Mouse (Mus musculus): ENCODE data around the gene Nhlh1. TPM values are rescaled to one million over a fixed set of nuclear protein-coding genes. Genes with fewer than 3 reads are reported as not detected.

The Nhlh1 gene
- polyA plus RNA-seq (2015; fragmentation: Illumina TruSeq; extraction: RNeasy Lipid Tissue Mini Kit (QIAGEN cat#74804); ENCODE audit: low read depth, low replicate concordance) = 0.42 TPM

DNA sequence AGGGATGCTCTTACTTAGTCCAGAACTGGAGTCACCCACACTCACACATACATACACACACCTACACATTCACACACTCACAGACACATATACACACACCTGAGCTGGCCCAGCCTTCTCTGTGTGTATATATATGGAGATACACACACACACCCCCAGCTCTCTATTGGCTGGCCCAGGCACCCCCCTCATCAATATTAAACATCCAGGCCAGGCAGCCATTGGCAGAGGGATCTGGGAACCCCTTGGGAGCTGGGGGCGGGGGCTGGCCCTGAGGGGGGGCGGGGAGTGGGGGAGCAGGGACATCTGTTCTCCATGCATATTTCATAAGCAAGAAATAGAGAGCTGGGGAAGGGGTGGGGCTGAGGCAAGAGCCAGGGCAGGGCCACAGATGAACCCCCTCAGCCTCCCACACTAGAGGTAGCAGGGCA lies at the start of gene Nhlh1:
TSS of gene Nhlh1 (minus strand) at position 83 of the 431 bp plus-strand sequence.

DNA sequence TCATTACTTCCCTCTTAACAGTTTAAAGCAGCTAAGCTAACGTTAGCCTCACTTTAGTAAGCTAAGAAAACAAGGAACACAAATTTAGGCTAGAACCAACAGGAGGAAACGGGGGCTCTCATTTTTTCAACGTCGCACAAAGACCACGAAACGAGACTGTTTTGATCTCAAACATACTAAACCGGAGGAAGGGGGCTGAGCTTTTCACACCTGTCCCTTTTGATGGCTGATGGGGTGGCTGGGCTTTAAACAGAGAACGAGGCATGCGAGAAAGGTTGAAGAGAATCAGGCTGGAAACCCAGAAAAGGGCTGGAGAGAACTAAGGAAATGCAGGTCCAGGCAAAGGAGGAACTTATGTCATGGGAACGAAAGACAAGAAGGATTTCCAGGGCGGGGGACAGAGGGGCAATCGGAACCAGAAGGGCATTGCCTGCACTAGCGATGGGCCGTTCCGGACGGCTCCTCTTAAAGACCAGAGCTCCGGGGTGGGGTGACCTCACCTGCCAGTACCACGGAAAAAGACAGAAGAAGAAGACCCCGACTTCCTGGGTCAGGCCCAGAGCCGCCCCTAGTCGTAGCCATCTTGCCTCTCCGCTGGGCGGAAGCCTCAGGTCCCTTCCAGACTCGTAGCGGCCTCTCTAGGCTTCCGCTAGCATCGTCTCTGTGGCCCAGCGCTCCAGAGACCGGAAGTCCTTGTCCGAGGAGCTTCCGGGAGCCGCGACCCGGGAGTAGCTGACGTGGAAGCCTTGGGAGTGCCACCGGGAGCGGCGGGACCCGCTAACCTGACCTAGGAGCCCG lies 24.9 kb upstream of the Nhlh1 start, which contains the start of the genes Copa and Ncstn:
TSS of gene Copa (plus strand) at position 429 of the 798 bp plus-strand sequence.
TSS of gene Ncstn (minus strand) at position 695 of the 798 bp plus-strand sequence.

DNA sequence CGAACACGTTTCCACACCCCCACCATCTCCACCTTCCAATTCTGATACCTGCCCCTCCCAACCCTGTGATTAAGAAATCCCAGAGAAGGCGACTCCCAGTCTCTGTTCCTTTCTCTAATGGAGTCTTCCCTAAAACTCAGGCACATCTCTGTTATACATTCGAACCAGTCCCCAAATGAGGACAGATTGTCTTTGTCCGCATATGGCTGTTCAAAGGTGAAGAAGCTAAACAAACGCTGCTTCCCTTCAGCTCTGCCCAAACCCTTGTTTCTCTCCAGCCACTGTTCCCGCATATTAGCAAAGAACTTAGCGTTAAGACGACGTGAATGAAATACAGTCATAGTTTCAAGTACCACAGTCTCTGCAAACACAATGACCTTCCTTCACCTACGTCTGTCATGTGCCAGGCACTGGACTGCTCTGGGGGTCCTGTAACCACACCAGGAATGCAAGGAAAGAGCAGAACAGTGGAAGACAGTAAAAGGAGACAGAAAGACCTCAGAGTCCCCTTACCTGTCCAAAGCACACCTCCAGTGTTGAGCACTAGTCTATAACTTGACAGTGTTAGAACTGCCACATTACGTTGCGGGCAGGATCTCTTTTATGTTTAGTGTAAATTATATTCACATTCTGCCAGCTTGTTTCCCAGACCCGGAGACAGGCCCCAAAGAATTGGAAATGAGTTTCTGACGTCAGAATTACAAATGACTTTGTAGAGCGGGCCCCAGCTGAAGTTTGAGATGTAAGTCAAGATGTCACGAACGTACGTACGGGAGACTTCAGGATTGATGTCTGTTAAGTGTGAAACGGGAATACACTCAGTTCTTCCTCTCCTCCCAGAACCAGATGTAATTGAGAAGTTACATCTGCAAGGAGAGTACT lies 28.7 kb downstream of the Nhlh1 start, which contains the start of gene Vangl2:
TSS of gene Vangl2 (minus strand) at position 51 of the 882 bp plus-strand sequence.

Other genes with a start within 250 kb of the Nhlh1 start
- 5.3 TPM for gene Cd84, start 217.9 kb downstream of the Nhlh1 start, polyA plus RNA-seq (2015; fragmentation: Illumina TruSeq; extraction: RNeasy Lipid Tissue Mini Kit (QIAGEN cat#74804); ENCODE audit: low read depth, low replicate concordance)
- gene Gm10521, start 161.9 kb downstream of the Nhlh1 start, polyA plus RNA-seq (2015; fragmentation: Illumina TruSeq; extraction: RNeasy Lipid Tissue Mini Kit (QIAGEN cat#74804); ENCODE audit: low read depth, low replicate concordance) = not detected
- gene Slamf6, start 140.1 kb downstream of the Nhlh1 start, polyA plus RNA-seq (2015; fragmentation: Illumina TruSeq; extraction: RNeasy Lipid Tissue Mini Kit (QIAGEN cat#74804); ENCODE audit: low read depth, low replicate concordance) = 0.34 TPM
- 6.4 TPM for gene Vangl2, start 29.1 kb downstream of the Nhlh1 start, polyA plus RNA-seq (2015; fragmentation: Illumina TruSeq; extraction: RNeasy Lipid Tissue Mini Kit (QIAGEN cat#74804); ENCODE audit: low read depth, low replicate concordance)
- gene Copa, start 25.0 kb upstream of the Nhlh1 start, polyA plus RNA-seq (2015; fragmentation: Illumina TruSeq; extraction: RNeasy Lipid Tissue Mini Kit (QIAGEN cat#74804); ENCODE audit: low read depth, low replicate concordance) = 128 TPM
- 56.8 TPM for gene Ncstn, start 25.2 kb upstream of the Nhlh1 start, polyA plus RNA-seq (2015; fragmentation: Illumina TruSeq; extraction: RNeasy Lipid Tissue Mini Kit (QIAGEN cat#74804); ENCODE audit: low read depth, low replicate concordance)
- gene Pex19, start 69.2 kb upstream of the Nhlh1 start, polyA plus RNA-seq (2015; fragmentation: Illumina TruSeq; extraction: RNeasy Lipid Tissue Mini Kit (QIAGEN cat#74804); ENCODE audit: low read depth, low replicate concordance) = 102 TPM
- gene Dcaf8, start 90.5 kb upstream of the Nhlh1 start, polyA plus RNA-seq (2015; fragmentation: Illumina TruSeq; extraction: RNeasy Lipid Tissue Mini Kit (QIAGEN cat#74804); ENCODE audit: low read depth, low replicate concordance) = 114 TPM
- 541 TPM for gene Pea15a, start 149.2 kb upstream of the Nhlh1 start, polyA plus RNA-seq (2015; fragmentation: Illumina TruSeq; extraction: RNeasy Lipid Tissue Mini Kit (QIAGEN cat#74804); ENCODE audit: low read depth, low replicate concordance)
- 2.0 TPM for gene Casq1, start 162.3 kb upstream of the Nhlh1 start, polyA plus RNA-seq (2015; fragmentation: Illumina TruSeq; extraction: RNeasy Lipid Tissue Mini Kit (QIAGEN cat#74804); ENCODE audit: low read depth, low replicate concordance)
- not detected for gene Atp1a4, start 200.8 kb upstream of the Nhlh1 start, polyA plus RNA-seq (2015; fragmentation: Illumina TruSeq; extraction: RNeasy Lipid Tissue Mini Kit (QIAGEN cat#74804); ENCODE audit: low read depth, low replicate concordance)
- 168 TPM for gene Igsf8, start 204.1 kb upstream of the Nhlh1 start, polyA plus RNA-seq (2015; fragmentation: Illumina TruSeq; extraction: RNeasy Lipid Tissue Mini Kit (QIAGEN cat#74804); ENCODE audit: low read depth, low replicate concordance)
- gene Atp1a2, start 240.5 kb upstream of the Nhlh1 start, polyA plus RNA-seq (2015; fragmentation: Illumina TruSeq; extraction: RNeasy Lipid Tissue Mini Kit (QIAGEN cat#74804); ENCODE audit: low read depth, low replicate concordance) = 494 TPM